Mouse (Mus musculus) activated CD4-positive, CD25-positive, alpha-beta regulatory T cell, adult 4 months (primary cell): ENCODE results near the gene Srsf1. TPM values are rescaled to one million over a fixed set of nuclear protein-coding genes. Genes with fewer than 3 reads are reported as not detected.

Experiments
- ATAC-seq: one replicate; pipeline ENCODE4 v1.8.0; 2017
- polyA plus RNA-seq, 2 experiments: library from polyadenylated mRNA; unstranded; fragments of 100-300 nt; shearing (Covaris generic); gene quantifications; one replicate each; pipeline ENCODE4 v1.2.1; 2017

Gene Srsf1
- polyA plus RNA-seq, result 10 to 100 TPM; 32.1 to 38.4 TPM

DNA sequence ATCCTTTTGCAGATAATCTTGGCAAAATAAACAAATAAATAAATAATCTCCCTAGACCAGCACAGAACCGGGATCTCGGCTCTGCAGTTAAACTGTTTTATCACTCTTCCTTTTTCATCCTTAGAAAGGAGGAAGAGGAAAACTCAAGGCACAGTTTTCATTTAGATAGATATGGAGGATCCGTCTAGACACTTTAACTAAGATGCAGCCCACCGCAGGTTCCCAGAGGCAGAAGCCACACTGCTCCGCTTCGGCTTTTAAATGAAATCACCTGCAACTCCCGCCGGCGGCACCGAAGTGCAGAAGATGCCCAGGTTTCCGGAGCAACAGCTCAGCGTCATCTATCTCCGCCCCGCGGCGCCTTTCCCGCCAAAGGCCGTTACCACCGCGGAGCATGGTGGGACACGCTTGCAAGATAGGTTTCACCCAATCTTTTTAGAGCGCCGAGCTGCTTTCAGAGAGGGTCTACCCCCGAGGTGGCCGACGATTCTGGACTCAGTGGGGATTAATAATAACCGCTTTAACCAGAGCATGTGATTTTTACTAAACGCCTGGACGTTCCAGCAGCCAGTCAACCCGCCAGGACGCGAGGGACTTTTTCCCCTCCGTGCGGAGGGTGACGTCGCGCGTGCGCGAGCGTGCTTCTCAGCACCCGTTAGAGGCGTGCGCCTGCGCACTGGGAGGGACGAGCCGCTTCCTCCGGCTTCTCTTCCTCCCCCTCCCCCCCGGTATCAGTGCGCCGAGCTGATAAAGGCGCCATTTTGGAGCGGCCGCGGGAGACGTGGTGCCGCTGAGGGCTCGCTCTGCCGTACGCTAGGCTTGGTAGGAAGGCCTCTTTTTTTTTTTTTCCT is at the start of gene Srsf1:
Gene Srsf1 (plus strand): TSS at position 430 of the 851 bp plus-strand sequence.
- peak; percentile 80 for ATAC-seq

- ATAC-seq, result no peak
Measured at GRCm38 (mm10) chr11:87999751-88000150, 47.4 kb upstream of the Srsf1 start.

DNA sequence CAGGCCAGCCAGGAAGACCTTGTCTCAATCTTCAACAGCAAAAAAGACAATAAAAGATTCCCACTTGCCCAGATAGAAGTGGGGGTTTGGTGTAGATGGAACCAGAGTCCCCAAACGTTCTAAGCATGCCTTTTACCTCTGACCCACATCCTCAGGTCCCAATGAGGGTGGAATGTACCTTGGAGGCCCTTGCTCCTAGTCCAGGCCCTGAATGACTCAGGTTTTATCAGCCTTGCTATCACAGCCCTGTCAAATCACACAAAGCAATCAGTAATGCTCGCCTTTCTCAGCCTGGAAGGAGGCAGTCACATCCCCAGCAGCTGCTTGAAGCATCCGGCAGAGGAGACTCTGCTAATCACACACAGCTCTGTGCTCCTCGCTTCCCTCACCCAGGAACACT is 44.4 kb upstream of the Srsf1 start:
- ATAC-seq, result no peak

- no peak for ATAC-seq
Measured at GRCm38 (mm10) chr11:88004123-88004522, 43.0 kb upstream of the Srsf1 start.

DNA sequence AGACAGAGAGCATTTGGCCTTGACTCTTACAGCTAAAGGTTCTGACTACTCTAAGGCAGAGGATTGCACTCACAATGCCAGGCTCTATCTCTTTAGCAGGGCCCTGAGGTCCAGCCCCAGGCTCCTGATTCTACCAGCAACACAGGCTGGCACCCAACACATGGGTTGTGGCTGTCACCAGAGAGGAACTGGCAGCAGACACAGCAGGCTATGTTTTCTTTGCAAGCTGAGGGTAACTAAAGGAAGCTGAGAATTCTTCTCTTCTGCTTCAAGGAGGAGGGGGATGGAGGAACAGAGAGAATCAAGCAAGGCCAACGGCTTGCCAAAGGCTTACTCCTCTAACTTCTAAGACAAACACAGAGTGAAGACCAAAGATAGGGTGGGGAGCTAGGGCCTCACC is 38.5 kb upstream of the Srsf1 start:
- no peak for ATAC-seq

DNA sequence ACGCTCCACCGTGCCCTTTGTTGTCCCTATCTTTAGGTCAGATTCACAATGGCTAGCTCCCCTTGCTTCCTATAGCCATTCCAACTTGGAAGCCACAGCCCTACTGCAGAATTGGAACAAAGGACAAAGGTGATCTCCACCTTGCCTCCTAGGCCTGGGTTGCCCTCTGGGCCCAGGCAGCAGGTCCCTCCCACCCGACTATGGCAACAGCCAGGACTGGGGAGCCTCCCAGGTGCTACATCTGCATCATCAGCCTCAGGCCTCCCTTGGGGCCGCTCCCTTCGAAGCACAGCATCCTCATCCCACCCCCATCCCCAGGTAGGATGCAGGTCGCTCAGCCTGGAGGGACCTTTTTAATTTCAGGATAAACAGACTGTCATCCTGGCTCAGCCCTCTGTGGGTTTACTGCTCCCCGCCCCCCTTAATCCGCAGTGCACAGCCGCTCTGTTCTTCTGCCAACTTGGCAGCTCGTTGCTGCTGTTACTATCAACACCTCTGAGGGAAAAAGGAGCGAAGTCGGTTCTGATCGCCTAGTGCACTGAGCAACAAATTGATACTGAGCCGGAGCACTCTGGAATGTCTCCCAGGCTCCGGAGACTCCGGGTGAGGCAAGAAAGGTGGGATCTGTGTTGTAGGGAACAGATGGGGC is 37.5 kb upstream of the Srsf1 start:
- no peak for ATAC-seq

GRCm38 (mm10) chr11:88011208-88011913 is 35.8 kb upstream of the Srsf1 start:
- peak; percentile 66 for ATAC-seq

GRCm38 (mm10) chr11:88011914-88012419 is 35.2 kb upstream of the Srsf1 start:
- ATAC-seq, result no peak

GRCm38 (mm10) chr11:88012621-88013244 is 34.4 kb upstream of the Srsf1 start:
- no peak for ATAC-seq

GRCm38 (mm10) chr11:88013632-88014031 is 33.5 kb upstream of the Srsf1 start:
- ATAC-seq, result no peak

DNA sequence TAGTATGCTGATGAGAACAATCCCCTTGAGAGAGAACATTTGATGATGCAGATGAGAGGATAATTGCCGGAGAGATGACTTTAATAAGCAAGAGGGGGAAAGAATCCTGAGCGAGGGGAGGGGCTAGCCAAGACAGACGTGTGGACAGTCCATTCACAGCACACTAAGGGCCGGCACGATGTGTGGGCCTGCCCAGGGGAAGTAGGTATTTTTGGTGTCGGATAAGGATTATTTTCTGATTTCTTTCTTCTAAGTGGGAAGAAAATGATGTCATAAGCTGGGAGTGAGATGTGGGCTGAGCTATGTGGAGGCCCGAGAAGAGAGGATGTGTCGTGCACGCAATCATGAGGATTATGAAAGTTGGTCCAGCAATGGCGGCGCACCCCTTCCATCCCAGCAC is 32.0 kb upstream of the Srsf1 start:
- no peak for ATAC-seq

DNA sequence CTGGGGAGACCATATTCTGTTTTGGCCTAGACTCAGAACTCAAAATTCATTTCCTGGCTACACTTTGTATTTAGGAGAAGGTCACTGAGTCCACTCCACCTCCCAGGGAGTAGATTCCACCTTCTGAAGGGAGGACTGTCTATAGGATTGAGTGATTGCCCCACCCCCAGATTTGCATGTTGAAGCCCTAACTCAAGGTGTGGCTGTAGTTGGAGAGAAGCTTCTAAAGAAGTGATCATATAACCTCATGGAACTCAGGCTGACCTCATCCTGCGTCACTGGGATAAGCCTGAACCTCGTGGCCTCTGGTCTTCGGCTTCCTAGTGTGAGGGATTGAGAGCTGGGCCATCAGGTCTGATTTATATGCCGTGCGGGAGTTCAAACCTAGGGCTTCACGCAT is 31.4 kb upstream of the Srsf1 start:
- no peak for ATAC-seq

- no peak for ATAC-seq
Measured at GRCm38 (mm10) chr11:88023933-88024332, 23.2 kb upstream of the Srsf1 start.

DNA sequence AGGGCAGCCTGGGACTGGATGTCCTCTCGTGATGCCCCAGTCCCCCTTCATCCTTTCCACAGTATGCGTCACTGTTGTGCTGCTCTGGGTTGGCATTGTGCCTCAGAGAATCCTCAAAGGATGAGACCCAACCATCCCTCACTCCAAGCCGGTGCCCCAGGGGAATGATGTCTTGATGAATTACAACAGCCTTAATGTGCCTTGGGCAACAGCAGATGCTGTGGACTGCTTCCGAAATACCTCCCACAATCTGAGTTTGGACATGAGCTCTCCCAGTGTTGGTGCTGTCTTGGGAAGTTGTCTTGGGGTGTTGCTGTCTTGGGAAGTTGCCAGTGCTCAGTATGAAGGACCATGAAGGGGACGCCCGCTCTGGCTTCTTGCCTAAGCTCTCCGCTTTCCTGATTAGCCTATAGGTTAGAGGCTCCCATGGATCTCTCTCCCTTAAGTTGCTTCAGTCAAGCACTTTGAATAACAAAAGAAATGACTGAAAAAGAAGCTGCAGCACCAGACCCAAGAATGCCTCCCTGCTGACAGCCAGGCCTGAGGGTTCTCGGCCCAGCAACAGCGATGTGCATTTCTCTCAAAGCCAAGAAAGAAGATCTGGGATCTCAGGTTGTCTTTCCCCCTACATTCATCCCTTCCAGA is 19.7 kb upstream of the Srsf1 start:
- no peak for ATAC-seq

GRCm38 (mm10) chr11:88028193-88028684 is 18.9 kb upstream of the Srsf1 start:
- no peak for ATAC-seq

- ATAC-seq, result no peak
Measured at GRCm38 (mm10) chr11:88030219-88030618, 17.0 kb upstream of the Srsf1 start.

GRCm38 (mm10) chr11:88030836-88031235 is 16.3 kb upstream of the Srsf1 start:
- no peak for ATAC-seq

- no peak for ATAC-seq
Measured at GRCm38 (mm10) chr11:88031753-88032152, 15.4 kb upstream of the Srsf1 start.

GRCm38 (mm10) chr11:88035970-88036369 is 11.2 kb upstream of the Srsf1 start:
- no peak for ATAC-seq

- no peak for ATAC-seq
Measured at GRCm38 (mm10) chr11:88036761-88037251, 10.4 kb upstream of the Srsf1 start.

DNA sequence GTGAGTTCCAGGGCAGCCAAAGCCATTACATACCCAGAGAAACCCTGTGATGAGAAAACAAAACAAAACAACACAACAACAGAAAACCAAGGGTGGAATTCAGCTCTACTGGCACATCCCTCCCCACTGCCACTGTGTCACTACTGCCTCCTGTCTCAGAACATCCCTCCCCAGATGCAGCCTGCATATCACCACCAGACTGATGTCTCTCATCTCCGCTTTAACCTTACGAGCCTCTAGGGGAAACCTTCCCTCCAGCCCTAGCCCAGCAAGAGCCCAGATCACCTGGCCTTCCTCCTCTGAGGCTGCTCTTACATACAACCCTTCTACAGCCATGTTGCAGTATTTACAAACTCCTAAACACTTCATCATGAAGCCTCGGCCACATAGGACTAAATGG is 9.8 kb upstream of the Srsf1 start:
- ATAC-seq, result no peak

DNA sequence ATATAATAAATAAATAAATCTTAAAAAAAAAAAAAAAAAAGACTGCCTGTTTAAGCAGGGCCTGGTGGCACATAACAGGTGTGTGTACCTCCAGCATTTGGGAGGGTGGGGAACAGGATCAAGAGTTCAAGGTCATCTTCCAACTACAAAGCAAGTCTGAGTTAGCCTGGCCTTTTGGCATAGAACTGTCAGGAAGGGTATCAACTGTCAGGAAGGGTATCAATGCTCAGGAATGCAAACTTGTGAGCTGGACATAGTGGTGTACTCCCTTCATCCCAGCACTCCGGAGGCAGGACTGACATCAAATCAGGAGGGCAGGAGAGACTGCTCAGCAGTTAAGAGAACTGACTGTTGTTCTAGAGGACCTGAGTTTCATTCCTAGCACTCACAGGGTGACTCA is 8.1 kb upstream of the Srsf1 start:
- no peak for ATAC-seq
